Mouse (Mus musculus) liver, adult (tissue): ENCODE measurements around the gene Hbq1a.
"Not testable (repeated sequence)": the region's sequence is repeated elsewhere in the genome, so short reads cannot be mapped to it uniquely, and the experiment has no call there.

Experiments
- GATA4 ChIP-seq: IDR thresholded peaks from 2 replicates; pipeline ENCODE4 v1.6.1; 2014; ENCODE audit warnings: mild to moderate bottlenecking, low read length; ENCODE audit not compliant: insufficient replicate concordance

The Hbq1a gene

GRCm38 (mm10) chr11:32277736-32278457, 22.0 kb upstream of the Hbq1a start:
- no peak for TF ChIP-seq GATA4

- TF ChIP-seq GATA4 = no peak
Observed at GRCm38 (mm10) chr11:32278458-32278957, 21.4 kb upstream of the Hbq1a start.

GRCm38 (mm10) chr11:32280646-32281045, 19.2 kb upstream of the Hbq1a start:
- TF ChIP-seq GATA4 = no peak

- no peak for TF ChIP-seq GATA4
Observed at GRCm38 (mm10) chr11:32281416-32282144, 18.3 kb upstream of the Hbq1a start.

- not testable (repeated sequence) for TF ChIP-seq GATA4
Observed at GRCm38 (mm10) chr11:32283091-32283777, 16.6 kb upstream of the Hbq1a start, which contains the start of gene Hba-a1. Gene Hba-a1, plus strand, starts transcription at chr11:32283511.

- no peak for TF ChIP-seq GATA4
Observed at GRCm38 (mm10) chr11:32285031-32285775, 14.7 kb upstream of the Hbq1a start.

- not testable (repeated sequence) for TF ChIP-seq GATA4
Observed at GRCm38 (mm10) chr11:32286695-32287492, 13.0 kb upstream of the Hbq1a start, which contains the start of gene Hbq1b. Gene Hbq1b, plus strand, starts transcription at chr11:32286965.

GRCm38 (mm10) chr11:32287493-32287825, 12.4 kb upstream of the Hbq1a start:
- no peak for TF ChIP-seq GATA4

- not testable (repeated sequence) for TF ChIP-seq GATA4
Observed at GRCm38 (mm10) chr11:32296203-32296602, 3.7 kb upstream of the Hbq1a start, which contains the start of gene Hba-a2. Gene Hba-a2, plus strand, starts transcription at chr11:32296489.

GRCm38 (mm10) chr11:32297866-32298531, 1.9 kb upstream of the Hbq1a start:
- TF ChIP-seq GATA4 = no peak

GRCm38 (mm10) chr11:32298532-32298918, 1.3 kb upstream of the Hbq1a start:
- no peak for TF ChIP-seq GATA4

- no peak for TF ChIP-seq GATA4
Observed at GRCm38 (mm10) chr11:32300279-32301267, 704 bp downstream of the Hbq1a start.
